Mouse (Mus musculus): ENCODE results near the gene Vtcn1. TPM values are rescaled to one million over a fixed set of nuclear protein-coding genes. Genes with fewer than 3 reads are reported as not detected.

Gene Vtcn1
- polyA plus RNA-seq, 2 experiments, result not detected

DNA sequence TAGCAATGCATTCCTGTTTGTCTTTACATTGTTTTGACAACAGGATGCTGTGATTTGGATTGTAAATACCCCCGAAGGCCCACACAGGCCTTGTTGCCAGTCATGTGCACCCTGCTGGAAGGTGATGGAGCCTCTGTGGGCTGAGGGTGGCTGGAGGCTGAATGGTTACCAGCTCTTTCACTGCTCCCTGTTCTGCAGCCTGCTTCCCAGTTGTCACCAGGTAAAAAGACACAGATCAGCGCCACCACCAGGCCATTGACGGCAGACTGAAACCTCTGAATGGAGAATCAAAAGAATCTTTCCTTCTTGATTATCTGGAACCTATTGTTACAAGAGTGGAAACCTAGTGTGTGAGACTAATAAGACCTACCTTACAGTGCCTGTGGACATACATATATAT is 81.7 kb downstream of the Vtcn1 start:
- Histone ChIP-seq H3K4me2 (ENCODE audit: low read depth) (no peak overlapping the region), H3K27me3 (ENCODE audit: control insufficient read depth, insufficient read depth, low read length) (no peaks in the 10 kb centered on the region), H3K9me3 (ENCODE audit: control insufficient read depth, low read length) (no peaks in the 10 kb centered on the region), H3K9ac (replicated peaks) (no peak overlapping the region), H3K4me3 (ENCODE audit: insufficient read depth in 1 of 2, low read depth in 2 of 2, low read length in 2 of 2) (no peak overlapping the region), H3K4me1 (replicated peaks; ENCODE audit: control insufficient read depth in 2 of 2, insufficient read depth in 2 of 2, low read length in 1 of 2) (no peaks in the 10 kb centered on the region), H3K36me3 (replicated peaks; ENCODE audit: control insufficient read depth, insufficient read depth, low read depth) (no peaks in the 10 kb centered on the region), H3K27ac (no peak overlapping the region)
- TF ChIP-seq CTCF (IDR thresholded peaks at IDR 0.05; ENCODE audit: low read depth) (peak; percentile 26), EP300 (IDR thresholded peaks at IDR 0.05; ENCODE audit: low read depth) (no peak)
- DNase-seq (ENCODE audit: low read depth in 3 of 3, low spot score in 3 of 3) (no peak), ATAC-seq (ENCODE audit: insufficient read depth) (no peak)
- 34% methylated on average over 3 of the region's 3 CpGs for WGBS (ENCODE audit: insufficient replicate concordance)

DNA sequence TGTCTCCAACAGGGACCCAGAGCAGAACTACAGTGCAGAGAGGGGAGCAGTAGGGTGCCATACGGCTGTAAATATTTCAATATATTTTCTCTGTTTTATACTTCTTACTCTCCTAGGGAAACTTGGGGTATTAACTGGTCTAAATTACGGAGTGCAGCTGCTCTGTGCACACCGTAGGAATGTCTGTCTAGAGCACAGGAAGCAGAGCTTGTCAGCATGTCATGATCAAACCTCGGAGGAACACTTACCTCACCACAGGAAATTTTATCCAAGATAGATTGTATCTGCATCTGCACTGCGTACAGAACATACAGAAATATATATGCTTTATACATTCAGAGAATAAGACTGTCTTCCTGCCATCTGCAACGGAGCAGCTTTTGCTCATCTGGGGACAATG is 83.3 kb downstream of the Vtcn1 start:
- H3K36me3 ChIP-seq (replicated peaks; ENCODE audit: control insufficient read depth, insufficient read depth, low read depth), result no peaks in the 10 kb centered on the region
- TF ChIP-seq EP300 (IDR thresholded peaks at IDR 0.05; ENCODE audit: low read depth), result no peak
- no peak for ATAC-seq (ENCODE audit: insufficient read depth)
- no peak overlapping the region for H3K4me3 ChIP-seq (ENCODE audit: insufficient read depth in 1 of 2, low read depth in 2 of 2, low read length in 2 of 2)
- no peak for DNase-seq (ENCODE audit: low read depth in 3 of 3, low spot score in 3 of 3)
- H3K27ac ChIP-seq, result no peak overlapping the region
- WGBS (ENCODE audit: insufficient replicate concordance), result 22% methylated on average over 6 of the region's 6 CpGs
- no peaks in the 10 kb centered on the region for H3K27me3 ChIP-seq (ENCODE audit: control insufficient read depth, insufficient read depth, low read length)
- no peak overlapping the region for H3K9ac ChIP-seq (replicated peaks)
- no peak overlapping the region for H3K4me2 ChIP-seq (ENCODE audit: low read depth)
- no peaks in the 10 kb centered on the region for H3K9me3 ChIP-seq (ENCODE audit: control insufficient read depth, low read length)
- no peaks in the 10 kb centered on the region for H3K4me1 ChIP-seq (replicated peaks; ENCODE audit: control insufficient read depth in 2 of 2, insufficient read depth in 2 of 2, low read length in 1 of 2)

DNA sequence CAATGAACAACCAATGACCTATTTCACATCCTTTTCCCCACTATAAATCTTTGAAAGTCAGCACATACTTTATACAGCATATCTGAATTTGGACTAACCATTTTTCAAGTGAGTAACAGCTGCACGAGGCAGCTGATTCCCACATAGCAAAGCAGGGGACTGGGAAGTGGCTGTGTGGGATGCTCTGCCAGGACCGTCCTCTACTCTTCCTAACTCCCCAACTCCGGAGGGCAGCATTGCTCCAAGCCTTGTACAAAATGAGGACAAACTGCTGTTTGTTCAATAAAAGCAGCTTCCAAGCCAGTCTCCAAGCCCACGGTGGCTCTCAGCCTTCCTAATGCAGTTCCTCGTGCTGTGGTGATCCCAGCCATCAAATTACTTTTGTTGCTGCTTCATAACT is 85.4 kb downstream of the Vtcn1 start:
- H3K27ac ChIP-seq, result no peak overlapping the region
- H3K4me1 ChIP-seq (replicated peaks; ENCODE audit: control insufficient read depth in 2 of 2, insufficient read depth in 2 of 2, low read length in 1 of 2), result no peaks in the 10 kb centered on the region
- no peaks in the 10 kb centered on the region for H3K36me3 ChIP-seq (replicated peaks; ENCODE audit: control insufficient read depth, insufficient read depth, low read depth)
- ATAC-seq (ENCODE audit: insufficient read depth) (no peak), DNase-seq (ENCODE audit: low read depth in 3 of 3, low spot score in 3 of 3) (no peak)
- no peak overlapping the region for H3K4me2 ChIP-seq (ENCODE audit: low read depth)
- no peak for TF ChIP-seq EP300 (IDR thresholded peaks at IDR 0.05; ENCODE audit: low read depth)
- TF ChIP-seq CTCF (IDR thresholded peaks at IDR 0.05; ENCODE audit: low read depth), result no peak
- no peak overlapping the region for H3K9ac ChIP-seq (replicated peaks)
- H3K9me3 ChIP-seq (ENCODE audit: control insufficient read depth, low read length), result no peaks in the 10 kb centered on the region
- WGBS (ENCODE audit: insufficient replicate concordance), result 55% methylated on average over 5 of the region's 5 CpGs
- no peaks in the 10 kb centered on the region for H3K27me3 ChIP-seq (ENCODE audit: control insufficient read depth, insufficient read depth, low read length)
- H3K4me3 ChIP-seq (ENCODE audit: insufficient read depth in 1 of 2, low read depth in 2 of 2, low read length in 2 of 2), result no peak overlapping the region

DNA sequence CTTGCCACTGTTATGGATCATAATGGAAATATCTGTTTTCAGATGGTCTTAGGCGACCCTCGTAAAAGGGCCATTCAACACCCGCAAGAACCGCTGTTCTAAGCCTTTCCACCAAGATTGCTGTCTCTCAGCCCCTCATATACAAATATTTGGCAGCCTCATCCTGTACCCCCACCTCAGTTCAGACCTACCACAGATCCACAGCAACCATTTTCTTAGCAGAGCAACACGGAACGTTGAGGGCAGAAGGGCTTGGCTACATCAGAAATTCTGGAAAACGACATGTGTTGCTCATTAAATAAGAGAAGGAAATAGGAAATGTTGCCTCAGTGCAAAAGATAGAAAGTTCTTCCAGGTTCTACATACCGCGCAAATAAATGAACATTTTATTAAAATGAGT is 85.8 kb downstream of the Vtcn1 start:
- no peak for ATAC-seq (ENCODE audit: insufficient read depth)
- Histone ChIP-seq H3K4me2 (ENCODE audit: low read depth) (no peak overlapping the region), H3K27me3 (ENCODE audit: control insufficient read depth, insufficient read depth, low read length) (no peaks in the 10 kb centered on the region), H3K27ac (no peak overlapping the region), H3K4me3 (ENCODE audit: insufficient read depth in 1 of 2, low read depth in 2 of 2, low read length in 2 of 2) (no peak overlapping the region), H3K4me1 (replicated peaks; ENCODE audit: control insufficient read depth in 2 of 2, insufficient read depth in 2 of 2, low read length in 1 of 2) (no peaks in the 10 kb centered on the region), H3K9ac (replicated peaks) (no peak overlapping the region), H3K36me3 (replicated peaks; ENCODE audit: control insufficient read depth, insufficient read depth, low read depth) (no peaks in the 10 kb centered on the region), H3K9me3 (ENCODE audit: control insufficient read depth, low read length) (no peaks in the 10 kb centered on the region)
- no peak for TF ChIP-seq EP300 (IDR thresholded peaks at IDR 0.05; ENCODE audit: low read depth)
- TF ChIP-seq CTCF (IDR thresholded peaks at IDR 0.05; ENCODE audit: low read depth), result no peak
- WGBS (ENCODE audit: insufficient replicate concordance), result 69% methylated on average over 9 of the region's 9 CpGs
- no peak for DNase-seq (ENCODE audit: low read depth in 3 of 3, low spot score in 3 of 3)

DNA sequence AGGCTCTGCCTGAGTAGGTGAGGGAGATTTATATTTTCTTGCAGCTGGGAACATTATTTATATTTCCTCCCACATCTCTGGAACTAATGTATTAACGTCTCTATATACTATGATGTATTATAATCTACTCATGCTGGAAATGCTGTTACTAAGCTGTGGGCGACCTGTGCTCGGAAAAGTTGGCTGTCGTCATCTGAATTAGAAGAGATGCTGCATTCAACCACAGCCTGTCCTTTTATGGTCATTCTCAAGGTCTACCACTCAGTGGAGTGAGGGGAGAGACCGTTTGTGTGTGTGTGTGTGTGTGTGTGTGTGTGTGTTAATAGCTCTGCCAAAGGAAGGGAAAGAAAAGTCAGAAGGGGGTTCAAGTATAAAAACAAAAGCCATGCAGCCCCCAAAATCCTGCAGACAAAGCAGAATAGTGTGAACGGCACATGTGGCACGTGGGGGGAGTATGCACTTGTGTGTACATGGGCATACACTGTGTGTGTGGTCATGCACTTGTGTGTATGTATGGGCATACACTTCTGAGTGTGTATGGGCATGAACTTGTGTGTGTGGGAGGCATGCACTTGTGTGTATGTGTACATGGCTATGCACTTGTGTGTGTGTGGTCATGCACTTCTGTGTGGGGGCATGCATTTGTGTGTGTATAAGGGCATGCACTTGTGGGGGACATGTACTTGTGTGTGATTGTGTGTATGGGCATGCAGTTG is 86.4 kb downstream of the Vtcn1 start:
- no peaks in the 10 kb centered on the region for H3K9me3 ChIP-seq (ENCODE audit: control insufficient read depth, low read length)
- TF ChIP-seq EP300 (IDR thresholded peaks at IDR 0.05; ENCODE audit: low read depth), result no peak
- TF ChIP-seq CTCF (IDR thresholded peaks at IDR 0.05; ENCODE audit: low read depth), result no peak
- no peak overlapping the region for H3K4me2 ChIP-seq (ENCODE audit: low read depth)
- no peak overlapping the region for H3K9ac ChIP-seq (replicated peaks)
- H3K4me3 ChIP-seq (ENCODE audit: insufficient read depth in 1 of 2, low read depth in 2 of 2, low read length in 2 of 2), result no peak overlapping the region
- DNase-seq (ENCODE audit: low read depth in 3 of 3, low spot score in 3 of 3) (no peak), ATAC-seq (ENCODE audit: insufficient read depth) (no peak)
- H3K27me3 ChIP-seq (ENCODE audit: control insufficient read depth, insufficient read depth, low read length), result no peaks in the 10 kb centered on the region
- 54% methylated on average over 7 of the region's 7 CpGs for WGBS (ENCODE audit: insufficient replicate concordance)
- no peaks in the 10 kb centered on the region for H3K4me1 ChIP-seq (replicated peaks; ENCODE audit: control insufficient read depth in 2 of 2, insufficient read depth in 2 of 2, low read length in 1 of 2)
- H3K36me3 ChIP-seq (replicated peaks; ENCODE audit: control insufficient read depth, insufficient read depth, low read depth), result no peaks in the 10 kb centered on the region
- H3K27ac ChIP-seq, result no peak overlapping the region
